Mouse (Mus musculus) midbrain, embryonic 16.5 days (tissue): ENCODE measurements around the gene Iqce. TPM values are rescaled to one million over a fixed set of nuclear protein-coding genes. Genes with fewer than 3 reads are reported as not detected.

ENCODE experiments used
- ATAC-seq: fragments of 200-750 bp; cut with Nextera tagmentation; 2 replicates; pipeline ENCODE4 v1.8.0; 2017; ENCODE audit warnings: moderate TSS enrichment
- H3K27ac ChIP-seq: fragments of 300-500 bp; sonication (generic); 2 replicates; pipeline ENCODE4 v1.5.1; 2014; ENCODE audit warnings: mild to moderate bottlenecking, low read length, mixed read lengths
- H3K27me3 ChIP-seq: fragments of 300-500 bp; sonication (generic); 2 replicates; pipeline ENCODE4 v1.6.1; 2014; ENCODE audit warnings: low read depth, low read length, mixed read lengths; ENCODE audit not compliant: control insufficient read depth, insufficient read depth
- H3K36me3 ChIP-seq: fragments of 300-500 bp; sonication (generic); 2 replicates; pipeline ENCODE4 v1.6.1; 2014; ENCODE audit warnings: mild to moderate bottlenecking, low read length, moderate library complexity, mixed read lengths; ENCODE audit not compliant: control insufficient read depth, insufficient read depth
- H3K4me1 ChIP-seq: fragments of 300-500 bp; sonication (generic); 2 replicates; pipeline ENCODE4 v1.6.1; 2014; ENCODE audit warnings: mild to moderate bottlenecking, low read length, mixed read lengths; ENCODE audit not compliant: control insufficient read depth, insufficient read depth
- H3K4me2 ChIP-seq: fragments of 300-500 bp; sonication (generic); 2 replicates; pipeline ENCODE4 v1.6.1; 2014; ENCODE audit warnings: mild to moderate bottlenecking, low read length, mixed read lengths
- H3K4me3 ChIP-seq: fragments of 300-500 bp; sonication (generic); 2 replicates; pipeline ENCODE4 v1.5.1; 2014; ENCODE audit warnings: low read depth, mild to moderate bottlenecking, low read length, moderate library complexity, mixed read lengths
- H3K9ac ChIP-seq: fragments of 300-500 bp; sonication (generic); 2 replicates; pipeline ENCODE4 v1.6.1; 2014; ENCODE audit warnings: low read depth, low read length, mixed read lengths
- H3K9me3 ChIP-seq: fragments of 300-500 bp; sonication (generic); replicated peaks from 2 replicates; pipeline ENCODE4 v1.6.1; 2014; ENCODE audit warnings: mild to moderate bottlenecking, low read length, mixed read lengths; ENCODE audit not compliant: control insufficient read depth, poor library complexity, severe bottlenecking
- WGBS: fragments of 180-500 bp; shearing (Covaris S2); extraction: QIAGEN DNeasy Blood & Tissue Kit; methylation state at CpG from one replicate; pipeline ENCODE4 v1.1.7; 2014; 5-methylcytosine and 5-hydroxymethylcytosine counted together
- polyA plus RNA-seq: library from polyadenylated mRNA; unstranded; fragments of >200 nt; fragmentation: Nextera tagmentation; extraction: Ambion mirVana; gene quantifications from 2 replicates; pipeline ENCODE4 v1.2.1, GENCODE M21; 2015

Iqce gene
- polyA plus RNA-seq, 1 experiment from 2014 or later = 31.5 TPM

DNA sequence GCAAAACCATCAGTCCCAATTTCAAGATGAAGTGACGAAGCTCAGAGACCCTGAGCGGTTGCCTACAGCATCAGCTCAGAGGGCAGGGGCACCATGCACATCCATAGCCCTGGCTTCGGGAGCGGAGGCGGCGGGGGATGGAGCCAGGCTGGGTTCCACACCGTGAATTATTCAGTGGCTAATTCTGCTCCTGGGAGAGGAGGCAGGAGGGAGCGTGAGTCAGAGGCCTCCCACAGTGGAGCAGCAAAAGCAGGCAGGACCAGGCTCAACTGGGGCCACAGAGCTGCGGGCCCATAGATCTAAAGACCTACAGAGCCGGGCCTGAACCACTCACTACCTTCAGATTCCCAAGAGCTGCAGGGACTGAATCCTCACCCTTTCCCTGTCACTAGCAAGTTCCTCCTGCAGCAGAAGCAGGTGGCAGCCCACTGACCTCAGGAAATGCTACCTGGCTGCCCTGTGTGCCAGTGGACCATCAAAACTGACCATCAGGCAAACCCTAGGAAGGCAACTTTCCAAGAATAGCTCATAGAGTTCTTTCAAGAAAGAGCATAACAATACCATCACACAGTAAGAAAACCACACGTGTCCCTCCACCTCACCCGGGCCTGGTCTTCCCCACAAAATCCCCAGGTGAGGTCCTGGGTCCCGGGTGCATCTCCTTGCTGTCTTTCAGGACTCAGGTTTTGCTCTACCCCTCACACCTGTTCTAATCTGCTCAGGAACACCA lies 55.0 kb downstream of the Iqce start:
- Histone ChIP-seq H3K27me3 (no peaks in the 10 kb centered on the region), H3K9me3 (no peaks in the 10 kb centered on the region), H3K9ac (peak overlapping the region; percentile 100), H3K4me2 (peak overlapping the region; percentile 98), H3K36me3 (no peaks in the 10 kb centered on the region; the same call in 1 of the 2 replicates), H3K4me1 (peaks cover 46% of the 10 kb centered on the region), H3K27ac (peak overlapping the region; percentile 95), H3K4me3 (peak overlapping the region; percentile 90)
- 17% methylated on average over 13 of the region's 13 CpGs for WGBS
- no peak for ATAC-seq

DNA sequence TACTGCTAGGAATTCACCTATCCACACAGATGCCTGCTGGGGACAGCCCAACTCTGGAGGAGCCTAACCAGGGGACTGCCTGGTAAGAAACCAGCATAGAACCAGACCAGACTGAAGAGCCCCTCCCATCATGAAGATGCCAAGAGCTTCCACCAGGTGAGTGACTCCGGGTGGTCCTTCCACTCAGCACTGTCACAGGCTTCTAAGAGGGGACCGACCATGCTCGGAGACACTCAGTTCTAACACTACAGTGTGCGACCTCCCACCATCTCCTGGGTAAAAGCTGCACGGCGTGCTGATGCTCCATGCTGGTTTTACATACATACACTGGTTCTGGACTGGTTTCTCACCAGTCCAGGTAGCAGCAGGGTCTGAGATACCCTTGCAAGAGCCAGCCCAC lies 56.0 kb downstream of the Iqce start:
- no peaks in the 10 kb centered on the region; the same call in 1 of the 2 replicates for H3K36me3 ChIP-seq
- H3K9ac ChIP-seq = peak overlapping the region; percentile 100
- no peak for ATAC-seq
- peaks cover 55% of the 10 kb centered on the region for H3K4me1 ChIP-seq
- no peaks in the 10 kb centered on the region for H3K27me3 ChIP-seq
- 70% methylated on average over 6 of the region's 6 CpGs for WGBS
- H3K4me2 ChIP-seq = peak overlapping the region; percentile 98
- H3K9me3 ChIP-seq = no peaks in the 10 kb centered on the region
- no peak overlapping the region for H3K27ac ChIP-seq
- H3K4me3 ChIP-seq = peak overlapping the region; percentile 90

DNA sequence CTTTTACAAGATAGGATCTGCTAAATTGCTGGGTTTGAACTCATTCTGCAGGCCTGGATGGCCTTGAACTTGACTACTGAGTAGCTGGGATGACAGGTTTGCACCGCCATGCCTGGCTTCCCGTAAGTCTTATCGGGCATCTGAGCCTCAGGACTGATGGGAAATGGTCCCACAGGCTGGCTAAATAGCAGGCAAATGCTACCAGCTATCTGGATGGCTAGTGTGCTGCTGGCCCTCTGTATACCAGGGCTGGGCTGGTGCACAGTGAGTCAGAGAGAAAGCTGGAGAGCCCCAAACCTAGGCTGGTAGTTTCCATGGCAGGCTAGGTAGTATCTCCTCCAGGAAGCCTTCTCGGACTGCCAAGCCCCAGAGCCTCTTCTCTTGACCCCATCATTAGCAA lies 56.7 kb downstream of the Iqce start:
- Histone ChIP-seq H3K4me1 (peaks cover 59% of the 10 kb centered on the region), H3K27me3 (no peaks in the 10 kb centered on the region)
- 85% methylated on average over 4 of the region's 4 CpGs for WGBS

DNA sequence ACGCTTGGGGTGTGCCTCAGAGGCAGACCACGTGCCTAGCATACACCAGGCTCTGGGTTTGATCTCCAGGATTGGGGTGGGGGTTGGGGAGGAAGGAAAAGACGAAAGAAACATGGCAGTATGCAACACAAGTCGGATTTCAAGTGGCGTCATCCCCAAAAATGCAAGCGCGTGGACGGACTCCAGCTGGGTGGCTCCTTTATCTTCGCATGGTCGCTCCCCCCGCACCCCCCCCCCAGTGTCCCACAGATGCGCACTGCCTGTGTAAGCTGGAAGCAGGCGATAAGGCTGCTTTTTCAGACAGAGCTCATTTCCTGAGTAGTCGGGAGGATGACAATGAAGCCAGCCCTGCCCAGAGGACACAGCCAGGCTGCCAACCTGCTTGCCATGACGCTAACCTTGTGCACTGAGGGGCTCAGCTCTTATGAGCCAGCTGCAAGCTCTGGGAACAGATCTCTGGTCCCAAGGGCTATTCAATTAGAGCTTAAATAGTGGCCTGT lies 57.4 kb downstream of the Iqce start:
- 54% methylated on average over 15 of the region's 15 CpGs for WGBS
- Histone ChIP-seq H3K27me3 (no peaks in the 10 kb centered on the region), H3K4me2 (peak overlapping the region; percentile 98), H3K9ac (no peak overlapping the region), H3K27ac (0 out of 2 replicates have a peak overlapping the region, but pooled peaks have one; percentile 3), H3K4me1 (peaks cover 56% of the 10 kb centered on the region), H3K36me3 (no peaks in the 10 kb centered on the region; the same call in 1 of the 2 replicates), H3K9me3 (no peaks in the 10 kb centered on the region), H3K4me3 (no peak overlapping the region)
- ATAC-seq = no peak

More for the DNA sequence above, 56.7 kb downstream of the Iqce start:
- Histone ChIP-seq H3K4me3 (no peak overlapping the region), H3K9me3 (no peaks in the 10 kb centered on the region), H3K4me2 (peak overlapping the region; percentile 98), H3K9ac (peak overlapping the region; percentile 10; the same call in 1 of the 2 replicates), H3K36me3 (no peaks in the 10 kb centered on the region; the same call in 1 of the 2 replicates), H3K27ac (no peak overlapping the region)
- ATAC-seq = no peak

DNA sequence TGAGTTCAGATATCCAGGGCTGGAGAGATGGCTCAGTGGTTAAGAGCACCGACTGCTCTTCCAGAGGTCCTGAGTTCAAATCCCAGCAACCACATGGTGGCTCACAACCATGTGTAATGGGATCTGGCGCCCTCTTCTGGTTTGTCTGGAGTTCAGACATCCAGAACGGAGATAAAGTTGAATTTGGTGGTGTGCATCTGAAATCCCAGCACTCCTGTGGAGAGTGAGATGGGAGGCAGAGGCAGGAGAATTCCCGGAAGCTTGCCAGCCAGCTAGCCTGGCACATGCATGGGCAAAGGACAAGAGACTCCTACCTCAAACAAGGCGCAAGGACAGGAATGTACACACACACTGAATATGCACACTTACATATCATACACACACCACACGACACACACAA lies 57.9 kb downstream of the Iqce start:
- no peak overlapping the region for H3K4me3 ChIP-seq
- ATAC-seq = no peak

DNA sequence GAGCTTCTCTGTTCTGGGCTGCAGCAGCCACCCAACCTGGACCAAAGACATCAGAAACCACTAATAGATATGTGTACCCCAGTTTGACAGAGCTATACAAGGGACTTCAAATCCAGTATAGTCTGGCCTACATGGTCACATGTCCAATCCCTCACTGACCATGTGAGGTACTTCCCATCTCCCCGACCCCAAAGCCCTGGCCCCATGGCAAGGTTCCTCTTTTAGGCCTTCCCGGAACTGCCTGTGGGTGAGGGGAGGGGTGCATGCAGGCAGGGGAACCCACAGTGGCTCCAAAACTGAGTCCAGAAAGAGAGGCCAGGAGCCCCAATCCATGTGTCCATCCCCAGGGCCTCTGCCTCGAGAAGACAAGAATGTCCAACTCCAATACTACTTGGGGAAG lies 60.1 kb downstream of the Iqce start:
- Histone ChIP-seq H3K4me1 (peaks cover 54% of the 10 kb centered on the region), H3K4me3 (no peak overlapping the region), H3K9ac (no peak overlapping the region), H3K27me3 (no peaks in the 10 kb centered on the region), H3K9me3 (no peaks in the 10 kb centered on the region), H3K27ac (no peak overlapping the region), H3K4me2 (no peak overlapping the region), H3K36me3 (no peaks in the 10 kb centered on the region; the same call in 1 of the 2 replicates)
- ATAC-seq = no peak
- 67% methylated on average over 3 of the region's 3 CpGs for WGBS

More for the DNA sequence above, 57.9 kb downstream of the Iqce start:
- Histone ChIP-seq H3K9me3 (no peaks in the 10 kb centered on the region), H3K27ac (no peak overlapping the region), H3K9ac (no peak overlapping the region), H3K4me1 (peaks cover 54% of the 10 kb centered on the region), H3K27me3 (no peaks in the 10 kb centered on the region), H3K36me3 (no peaks in the 10 kb centered on the region; the same call in 1 of the 2 replicates), H3K4me2 (no peak overlapping the region)
- 89% methylated on average over 6 of the region's 6 CpGs for WGBS

DNA sequence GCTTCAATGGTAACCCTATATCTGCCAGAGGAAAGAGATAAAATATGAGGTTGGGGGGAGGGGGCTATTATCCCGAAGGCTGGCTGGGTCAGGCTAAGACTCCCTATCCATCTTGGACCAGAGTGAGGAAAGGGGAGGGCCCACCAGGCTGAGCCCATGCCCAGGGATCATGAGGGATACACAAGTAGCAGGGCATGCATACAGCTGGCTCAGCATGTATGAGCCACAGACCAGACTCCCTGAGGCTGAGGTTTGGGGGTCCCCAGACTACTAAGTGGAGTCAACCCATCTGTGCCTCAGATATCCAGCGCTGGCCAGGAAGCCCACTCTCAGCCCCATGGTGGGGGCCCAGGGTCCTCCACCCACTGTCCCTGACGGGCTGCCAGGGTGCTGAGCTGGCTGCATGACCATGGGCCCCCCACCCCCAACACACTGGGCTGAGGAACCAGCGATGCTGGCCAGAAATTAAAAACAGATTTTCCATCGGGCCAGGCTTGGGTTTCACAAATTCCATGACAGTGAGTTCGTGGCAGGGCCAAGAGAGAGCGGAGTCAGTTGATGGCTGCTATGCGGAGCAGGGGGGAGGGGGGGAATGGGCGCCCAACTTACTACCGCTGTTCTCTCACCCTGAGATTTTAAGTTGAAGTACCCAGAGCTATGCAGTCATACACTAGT lies 60.8 kb downstream of the Iqce start:
- Histone ChIP-seq H3K27ac (no peak overlapping the region), H3K4me1 (peaks cover 51% of the 10 kb centered on the region), H3K27me3 (no peaks in the 10 kb centered on the region), H3K4me2 (no peak overlapping the region), H3K36me3 (no peaks in the 10 kb centered on the region; the same call in 1 of the 2 replicates), H3K9ac (0 out of 2 replicates have a peak overlapping the region, but pooled peaks have one; percentile 7), H3K9me3 (no peaks in the 10 kb centered on the region), H3K4me3 (no peak overlapping the region)
- ATAC-seq = no peak; the same call in 1 of the 2 replicates
- WGBS = 74% methylated on average over 10 of the region's 10 CpGs

DNA sequence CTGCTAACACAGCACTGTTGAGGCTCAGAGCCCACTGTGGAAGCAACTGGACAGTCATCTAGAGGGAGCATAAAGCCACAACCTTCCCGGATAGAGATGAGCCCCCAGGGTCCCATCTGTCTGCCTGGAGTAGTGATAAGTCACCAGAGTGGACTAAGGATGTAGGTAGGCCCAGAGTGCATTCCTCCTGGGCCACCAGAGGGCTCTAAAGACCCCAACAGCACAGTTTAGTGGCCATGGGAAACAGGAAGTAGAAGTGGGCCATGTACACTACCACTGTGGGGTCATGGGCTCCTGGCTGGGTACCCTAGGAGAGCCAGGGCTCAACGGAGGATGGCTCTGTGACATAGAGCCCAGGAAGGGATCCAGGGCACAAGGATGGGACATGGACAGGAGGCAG lies 61.4 kb downstream of the Iqce start:
- Histone ChIP-seq H3K27me3 (no peaks in the 10 kb centered on the region), H3K36me3 (no peaks in the 10 kb centered on the region; the same call in 1 of the 2 replicates), H3K4me1 (peaks cover 45% of the 10 kb centered on the region), H3K9ac (no peak overlapping the region), H3K4me2 (no peak overlapping the region), H3K9me3 (no peaks in the 10 kb centered on the region), H3K27ac (no peak overlapping the region; the same call in 1 of the 2 replicates), H3K4me3 (no peak overlapping the region)
- no peak for ATAC-seq
- 86% methylated on average over 2 of the region's 2 CpGs for WGBS

DNA sequence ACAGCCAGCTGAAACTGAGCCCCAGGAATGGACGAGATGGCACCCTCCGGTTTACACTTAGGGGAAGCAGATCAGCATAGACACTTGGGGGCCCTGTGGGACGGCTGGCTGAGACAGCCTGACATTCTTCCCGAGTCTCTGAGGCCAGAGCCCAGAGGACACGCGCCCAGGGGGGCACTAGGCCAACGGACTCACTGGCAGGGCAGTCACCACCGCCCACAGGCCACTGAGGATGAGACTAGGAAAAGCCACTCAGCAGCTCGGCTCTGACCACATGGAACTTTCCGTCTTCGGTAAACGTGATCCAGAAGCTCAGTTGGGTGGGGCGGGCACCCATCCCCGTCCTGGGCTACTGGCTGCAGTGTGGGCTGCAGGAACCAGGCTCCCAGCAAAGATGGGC lies 62.3 kb downstream of the Iqce start:
- Histone ChIP-seq H3K36me3 (peaks cover 9% of the 10 kb centered on the region; the same call in 1 of the 2 replicates), H3K4me3 (no peak overlapping the region), H3K27me3 (no peaks in the 10 kb centered on the region), H3K4me2 (no peak overlapping the region), H3K4me1 (peaks cover 36% of the 10 kb centered on the region), H3K27ac (no peak overlapping the region), H3K9me3 (no peaks in the 10 kb centered on the region), H3K9ac (no peak overlapping the region)
- ATAC-seq = no peak
- 84% methylated on average over 14 of the region's 14 CpGs for WGBS
